Mouse (Mus musculus) right cerebral cortex, adult 18-20 months (tissue): Measurements from ENCODE around the gene Atp1a4.
A peak's percentile ranks its signal among the peaks of the same experiment; 100 is the strongest.

Experiments used
- DNase-seq: peaks from one replicate; pipeline ENCODE4 v3.0.0; 2022; ENCODE audit warnings: mixed read lengths

Gene Atp1a4

DNA sequence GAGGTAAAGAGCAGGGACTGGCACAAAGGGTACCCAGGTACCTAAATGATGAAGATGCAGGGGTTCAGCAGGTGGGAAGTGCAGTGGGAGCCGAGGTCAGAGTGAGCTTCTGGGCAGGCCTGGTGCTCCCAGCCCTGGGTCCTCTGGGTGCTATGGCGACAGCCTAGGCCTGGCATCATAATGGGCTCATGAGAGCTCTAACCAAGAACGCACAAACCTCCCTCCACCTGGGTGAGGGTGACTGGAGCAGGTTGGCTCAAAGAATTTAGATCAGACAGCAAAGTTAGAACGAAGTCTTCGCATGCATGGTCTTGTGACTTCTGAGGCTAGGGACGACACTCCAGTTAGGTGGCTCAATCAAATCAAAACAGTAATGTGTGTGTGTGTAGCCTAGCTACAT, at the start of gene Atp1a4:
TSS of gene Atp1a4 (minus strand) at position 101 of the 400 bp plus-strand sequence.
- DNase-seq = no peak

DNA sequence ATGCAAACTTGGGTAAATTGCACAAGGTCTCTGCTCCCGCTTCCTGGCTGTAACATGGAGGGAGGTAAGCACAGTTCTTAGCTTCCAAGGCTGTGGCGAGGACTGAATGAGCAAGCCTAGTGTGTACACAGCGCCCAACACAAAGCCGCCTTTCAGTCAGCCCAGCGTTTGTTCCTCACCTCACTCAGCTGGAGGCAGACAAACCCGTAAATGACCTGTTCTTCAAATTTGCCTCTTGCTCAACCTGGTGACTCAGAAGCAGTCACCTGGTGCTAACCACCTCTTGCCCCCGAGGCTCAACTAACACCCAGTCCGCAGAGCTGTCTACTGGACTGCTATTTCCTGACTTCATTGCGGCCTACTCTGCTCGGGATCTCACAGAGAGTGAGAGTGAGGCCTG, 49.7 kb upstream of the Atp1a4 start:
- DNase-seq = no peak

DNA sequence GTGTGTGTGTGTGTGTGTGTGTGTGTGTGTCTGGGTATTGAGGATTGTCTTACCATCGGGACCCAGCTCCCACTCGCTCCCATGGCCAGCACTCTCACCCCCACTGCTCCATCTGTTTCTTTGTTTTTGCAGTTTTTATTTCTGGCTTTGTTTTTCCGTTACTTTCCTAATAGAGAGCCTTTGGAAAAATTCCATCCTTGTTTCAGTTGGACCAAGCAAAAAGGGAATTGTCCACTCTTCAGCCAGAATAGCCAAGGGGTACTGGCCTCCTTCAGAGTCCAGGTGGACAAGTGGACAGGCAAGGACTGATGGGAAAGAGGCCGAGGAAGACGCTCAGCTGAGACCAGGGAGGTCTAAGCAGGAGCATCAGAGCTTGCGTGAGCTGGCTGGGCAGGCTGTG, 48.7 kb upstream of the Atp1a4 start:
- DNase-seq = no peak

DNA sequence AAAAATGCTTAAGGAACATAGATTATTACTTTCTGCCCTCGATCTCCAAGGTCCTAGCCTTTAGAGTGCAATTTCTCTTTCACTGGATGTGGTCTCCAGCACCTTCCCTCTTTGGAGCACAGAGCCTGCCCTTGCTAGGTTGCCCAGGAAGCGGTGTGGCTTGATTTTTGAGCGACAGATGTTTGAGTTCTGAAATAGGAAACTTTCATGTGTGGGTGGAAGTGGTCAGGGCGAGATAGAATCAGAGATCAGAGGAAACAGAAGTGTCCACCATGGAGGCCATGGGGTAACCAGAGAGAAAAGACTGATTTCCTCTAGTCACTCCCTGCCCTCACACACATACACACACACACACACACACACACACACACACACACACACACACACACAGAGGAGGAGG, 48.0 kb upstream of the Atp1a4 start:
- DNase-seq = no peak

DNA sequence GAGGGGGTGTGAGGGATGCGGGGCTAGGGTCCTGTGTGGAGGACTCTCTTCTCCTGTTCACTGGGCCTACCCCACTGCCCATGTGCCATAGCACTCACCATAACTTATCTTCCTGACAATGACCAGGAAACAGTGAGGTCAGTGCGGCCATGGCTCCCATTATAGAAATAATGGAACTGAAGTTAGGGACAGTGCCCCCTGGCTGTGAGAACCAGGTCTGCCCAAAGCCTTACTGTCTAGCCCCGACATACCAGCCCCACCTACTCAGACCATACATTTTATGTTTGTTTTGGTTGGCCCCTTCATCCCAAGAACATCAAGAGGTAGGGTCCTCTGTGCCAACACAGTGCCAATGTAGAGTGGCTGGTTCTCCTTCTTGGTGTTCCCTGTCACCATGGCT, 47.4 kb upstream of the Atp1a4 start:
- no peak for DNase-seq

DNA sequence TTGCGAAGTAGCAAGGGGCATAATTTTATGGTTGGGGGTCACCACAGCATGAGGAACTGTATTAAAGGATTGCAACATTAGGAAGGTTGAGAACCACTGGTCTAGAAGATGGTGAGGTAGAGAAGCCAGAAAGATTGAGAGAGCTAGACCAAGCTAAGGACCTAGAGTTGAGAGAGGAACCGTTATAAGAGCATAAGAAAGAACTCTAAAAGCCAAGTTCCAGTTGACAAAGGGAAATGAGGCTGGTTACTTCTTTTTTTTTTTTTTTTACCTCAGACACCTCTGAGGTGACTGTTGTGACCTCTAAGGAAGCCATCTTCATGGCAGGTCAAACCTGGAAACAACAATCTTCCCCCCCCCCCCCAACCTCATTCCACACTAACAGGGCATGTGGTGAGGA, 46.9 kb upstream of the Atp1a4 start:
- no peak for DNase-seq

DNA sequence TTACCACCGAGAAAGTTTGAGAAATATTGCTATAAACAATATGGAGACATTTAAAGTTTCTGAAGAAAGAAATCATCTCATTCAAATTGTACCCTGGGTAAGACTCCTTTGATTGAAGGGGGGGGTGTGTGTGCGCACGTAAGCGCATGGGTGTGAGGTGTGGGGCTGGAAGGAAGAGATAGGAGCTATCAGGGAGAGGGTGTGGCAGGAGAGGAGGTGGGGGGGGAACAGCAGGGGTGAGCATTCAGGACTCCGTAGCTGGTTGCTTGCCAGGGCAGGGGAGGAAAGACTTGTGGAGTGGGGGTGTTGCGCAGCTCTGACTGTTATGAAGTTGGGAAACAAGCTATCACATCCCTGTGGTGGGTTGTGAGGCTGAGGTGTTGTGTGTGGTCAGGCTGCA, 46.2 kb upstream of the Atp1a4 start:
- DNase-seq = no peak

DNA sequence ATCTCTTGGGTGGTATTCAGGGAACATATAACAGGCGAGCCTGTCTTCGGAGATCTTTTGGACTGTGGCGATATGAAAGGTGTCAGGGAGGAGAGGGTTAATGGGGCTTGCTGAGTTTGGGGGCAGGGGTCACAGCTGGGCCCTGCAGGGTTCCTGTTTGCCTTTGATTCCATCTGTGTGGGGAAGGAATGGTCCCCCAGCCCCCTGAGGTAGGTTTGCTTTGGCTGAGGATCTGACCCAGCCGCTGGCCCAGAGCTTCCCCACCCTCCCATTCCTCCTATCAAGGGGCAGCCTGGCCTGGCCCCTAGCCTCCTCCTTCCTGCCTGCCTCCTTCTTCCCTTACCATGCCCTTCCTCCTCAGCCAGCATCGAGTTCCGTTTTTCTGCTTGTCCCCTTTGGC, 44.6 kb upstream of the Atp1a4 start:
- no peak for DNase-seq

DNA sequence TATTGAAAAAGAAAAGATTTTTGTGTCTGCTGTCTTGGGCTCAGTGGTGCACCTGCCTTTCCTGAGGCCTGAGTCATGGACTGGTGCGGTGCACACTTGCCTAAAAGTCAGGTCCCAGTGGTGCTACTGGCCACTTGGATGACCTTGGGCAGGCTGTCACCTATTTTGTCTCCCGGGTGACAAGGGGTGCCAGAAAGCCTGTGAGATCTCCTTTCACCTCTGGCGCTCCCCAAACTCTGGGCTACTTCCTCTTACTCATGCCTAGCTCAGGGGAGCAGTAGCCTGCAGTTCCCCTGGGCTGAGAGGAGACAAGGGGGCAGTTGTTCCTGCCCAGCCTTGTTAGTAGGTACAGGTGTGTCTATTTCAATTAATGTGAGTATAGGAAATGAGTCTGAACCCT, 44.1 kb upstream of the Atp1a4 start:
- DNase-seq = no peak

DNA sequence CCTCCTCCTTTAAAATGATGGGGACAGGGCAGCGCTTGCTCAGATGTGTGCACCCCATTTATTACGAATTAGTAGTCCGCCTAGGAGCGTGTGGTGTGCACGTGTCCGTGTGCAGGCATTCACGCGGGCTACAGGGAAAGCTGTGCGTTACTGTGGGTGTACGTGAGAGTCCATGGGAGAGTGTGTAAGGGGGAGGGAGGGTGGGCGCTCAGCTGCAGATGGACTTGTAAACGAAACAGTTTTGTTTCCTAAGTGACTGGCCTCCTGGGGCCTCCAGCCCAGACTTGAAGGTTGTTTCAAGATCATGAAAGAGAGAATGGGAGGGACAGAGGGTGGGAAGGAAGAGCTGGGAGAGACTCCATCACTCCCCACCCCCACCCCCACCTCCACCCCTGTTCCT, 43.0 kb upstream of the Atp1a4 start:
- DNase-seq = no peak

DNA sequence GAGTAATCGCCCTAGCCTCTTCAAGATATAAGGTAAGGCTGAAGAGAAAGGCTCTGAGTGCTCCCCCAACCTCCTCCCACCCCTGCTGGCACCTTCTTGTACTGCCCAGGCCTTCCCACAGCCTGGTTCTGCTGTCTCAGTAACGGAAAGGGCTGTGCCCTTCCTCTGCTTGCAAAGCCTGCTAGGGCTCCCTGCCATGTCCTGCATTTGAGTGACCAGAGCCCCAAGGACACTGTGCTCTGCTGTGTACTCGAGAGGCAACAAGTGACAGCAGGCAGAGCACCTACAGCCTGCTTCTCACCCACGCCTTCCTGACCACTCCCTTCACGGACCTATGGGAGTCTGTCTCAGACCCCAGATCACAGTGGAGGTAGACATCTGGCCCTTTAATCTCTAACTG, 42.0 kb upstream of the Atp1a4 start:
- no peak for DNase-seq

DNA sequence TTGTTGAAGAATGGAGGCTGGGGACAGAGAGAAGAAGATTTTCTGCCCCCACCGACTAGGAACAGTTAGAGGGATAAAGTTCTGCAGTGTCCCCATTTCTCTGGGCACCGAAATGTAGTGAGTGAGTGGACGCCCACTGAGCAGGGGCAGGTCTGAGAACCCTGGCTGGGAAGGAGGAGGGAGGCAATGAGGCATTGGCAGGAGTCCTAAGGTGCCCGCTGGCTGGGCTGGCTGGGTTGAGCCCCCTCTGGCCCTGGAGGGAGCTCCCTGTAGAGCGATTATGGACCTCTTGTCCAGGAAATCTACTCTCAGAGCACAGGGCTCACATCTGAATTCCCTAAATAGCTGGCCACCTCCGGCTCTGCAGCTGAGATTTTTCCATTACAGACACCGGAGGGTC, 41.3 kb upstream of the Atp1a4 start:
- no peak for DNase-seq

DNA sequence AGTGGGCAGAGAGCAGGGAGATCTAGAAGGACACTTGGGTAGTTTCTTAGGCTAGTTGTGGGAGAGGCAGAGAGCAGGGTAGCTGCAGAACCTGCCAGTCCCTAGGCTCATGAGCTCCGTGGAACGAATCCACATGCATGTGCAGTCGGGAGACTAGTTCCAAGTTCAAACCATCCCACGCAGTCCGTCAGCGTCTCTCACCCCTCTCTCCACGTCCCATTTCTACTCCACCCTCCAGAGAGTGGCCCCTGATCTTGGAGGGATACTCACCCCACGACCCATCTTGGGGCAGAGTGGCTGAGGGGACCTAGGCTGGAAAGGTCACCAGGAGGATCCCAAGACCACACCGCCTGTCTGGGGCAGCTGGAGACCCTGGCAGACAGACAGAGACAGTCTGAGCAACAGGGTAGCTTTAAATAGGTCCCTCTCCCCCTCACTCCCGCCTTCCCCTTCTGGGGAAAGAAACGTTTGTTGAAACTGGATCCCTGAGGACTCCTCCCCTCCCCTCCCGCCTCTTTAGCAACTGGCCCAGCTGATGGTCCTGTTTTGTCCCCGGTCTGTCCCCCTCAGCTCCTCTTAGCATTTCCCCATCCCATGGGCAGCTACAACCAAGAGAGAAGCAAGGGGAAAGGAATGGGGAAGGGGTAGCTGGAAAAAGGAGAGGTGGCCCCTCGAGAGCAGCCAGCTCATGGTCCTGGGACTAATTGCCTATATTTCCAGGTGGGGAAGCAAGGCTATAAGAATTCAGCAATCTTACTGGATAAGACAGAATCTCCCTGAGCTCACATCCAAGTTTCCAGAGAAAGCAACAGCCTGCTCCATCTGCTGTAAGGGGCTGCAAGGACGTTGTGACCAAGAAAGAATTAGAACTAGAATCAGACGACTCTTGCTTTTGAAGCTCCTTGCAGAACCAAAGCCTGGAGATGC, 39.7 kb upstream of the Atp1a4 start, which contains the start of gene Atp1a2:
TSS of gene Atp1a2 (minus strand) at position 454 of the 927 bp plus-strand sequence.
- peak; percentile 73 for DNase-seq

DNA sequence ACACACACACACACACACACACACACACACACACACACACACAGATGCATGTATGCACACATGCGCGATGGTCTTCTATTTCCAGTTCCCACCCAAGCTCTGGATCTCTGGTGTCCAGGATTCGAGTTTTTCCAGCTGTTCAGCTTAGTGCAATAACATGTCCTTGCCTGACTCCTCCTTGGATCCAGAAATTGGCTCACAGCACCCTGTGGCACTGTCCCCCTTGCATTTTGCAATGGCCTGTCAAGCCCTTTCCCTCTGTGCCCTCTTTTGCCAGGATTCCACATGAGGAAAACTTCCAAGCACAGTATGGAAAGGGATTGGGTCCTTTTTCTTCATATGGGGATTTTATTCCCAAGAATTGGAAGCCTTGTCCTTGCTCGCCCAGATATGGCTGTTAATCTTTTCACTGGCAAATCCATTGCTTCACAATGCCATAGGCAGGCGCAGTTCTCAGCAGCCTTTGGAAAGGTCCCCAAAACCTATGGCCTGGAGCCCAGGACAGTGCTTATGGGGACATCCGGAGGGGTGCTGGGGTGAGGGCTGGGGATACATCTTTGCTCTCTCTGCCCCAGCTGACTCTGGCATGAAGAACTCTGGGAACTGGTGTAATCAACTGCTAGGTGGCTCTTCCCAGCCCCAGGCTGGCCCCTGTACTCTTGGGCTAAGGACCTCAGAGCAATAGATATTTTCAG, 38.7 kb upstream of the Atp1a4 start:
- no peak for DNase-seq

DNA sequence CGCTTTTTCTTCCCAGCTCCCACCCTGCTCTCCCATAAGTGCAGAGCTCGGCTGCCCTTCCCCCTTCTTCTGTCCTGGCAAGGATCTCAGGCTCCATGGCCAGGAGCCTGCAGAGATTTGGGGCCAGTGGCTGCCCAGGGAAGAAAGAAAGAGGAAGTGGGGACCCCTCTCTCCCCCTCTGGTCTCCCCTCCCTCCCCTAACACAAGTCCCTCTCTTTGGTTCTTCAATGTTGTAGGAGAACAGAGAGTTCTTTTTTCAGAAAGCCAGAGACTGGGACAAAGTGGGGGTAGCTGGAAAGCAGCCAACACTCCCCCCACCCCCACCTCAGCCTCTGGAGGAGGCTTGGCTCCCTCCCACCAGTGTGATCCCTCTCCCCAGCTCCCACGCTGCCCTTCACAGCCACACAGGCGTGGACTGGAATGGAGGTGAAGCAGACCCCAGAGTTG, 37.6 kb upstream of the Atp1a4 start:
- no peak for DNase-seq

DNA sequence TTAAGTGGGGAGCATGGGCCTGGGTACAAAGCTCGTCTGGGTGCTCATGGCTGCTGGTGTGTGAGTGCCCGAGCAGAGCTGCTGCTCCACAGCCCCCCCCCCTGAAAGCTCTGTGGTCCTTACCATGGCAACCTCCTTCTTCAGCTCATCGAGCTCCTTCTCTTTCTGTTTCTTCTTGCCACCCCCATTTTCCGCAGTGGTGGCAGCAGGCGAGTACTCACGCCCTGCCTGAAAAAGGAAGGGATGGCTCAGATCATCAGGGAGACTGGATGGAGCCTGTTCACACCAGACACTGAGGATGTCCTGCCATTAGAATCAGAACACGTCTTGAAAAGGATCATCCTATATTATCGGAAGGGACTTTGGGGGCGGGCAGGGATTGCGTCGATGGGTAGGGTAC, 35.2 kb upstream of the Atp1a4 start:
- DNase-seq = no peak

DNA sequence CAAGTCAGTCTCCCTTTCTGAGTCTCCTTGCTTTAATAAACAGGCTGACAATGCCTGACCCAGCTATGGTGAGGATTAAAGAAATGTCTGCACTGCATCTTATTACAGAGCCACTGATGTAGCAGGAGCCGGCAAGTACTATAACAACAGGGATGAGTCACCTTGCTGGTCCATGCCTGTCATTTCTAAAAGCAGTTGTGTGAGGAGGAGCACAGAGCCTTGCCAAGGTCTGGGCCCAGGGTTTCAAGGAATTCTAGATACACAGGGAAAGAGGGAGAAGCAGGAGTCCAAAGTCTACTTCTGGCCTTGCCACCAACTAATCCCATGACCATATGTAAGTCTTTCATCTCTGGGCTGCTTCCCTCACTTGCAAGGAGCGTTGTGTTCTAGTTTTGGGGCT, 34.7 kb upstream of the Atp1a4 start:
- DNase-seq = peak; percentile 68

DNA sequence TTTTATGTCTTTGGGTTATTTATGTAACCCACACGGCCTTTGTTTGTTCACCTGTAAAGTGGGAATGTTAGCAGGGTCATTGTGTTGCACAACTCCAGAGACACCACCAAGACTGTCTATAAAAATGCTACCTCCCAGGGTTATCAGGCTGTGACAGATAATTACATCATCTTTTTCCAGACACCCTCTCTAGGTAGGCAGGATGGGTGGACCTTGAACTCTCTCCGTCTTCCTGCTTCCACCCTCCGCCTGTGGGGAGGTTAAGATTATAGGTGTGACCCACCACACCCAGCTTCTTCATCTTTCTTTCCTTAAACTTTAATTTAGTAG, 31.4 kb upstream of the Atp1a4 start:
- DNase-seq = no peak

DNA sequence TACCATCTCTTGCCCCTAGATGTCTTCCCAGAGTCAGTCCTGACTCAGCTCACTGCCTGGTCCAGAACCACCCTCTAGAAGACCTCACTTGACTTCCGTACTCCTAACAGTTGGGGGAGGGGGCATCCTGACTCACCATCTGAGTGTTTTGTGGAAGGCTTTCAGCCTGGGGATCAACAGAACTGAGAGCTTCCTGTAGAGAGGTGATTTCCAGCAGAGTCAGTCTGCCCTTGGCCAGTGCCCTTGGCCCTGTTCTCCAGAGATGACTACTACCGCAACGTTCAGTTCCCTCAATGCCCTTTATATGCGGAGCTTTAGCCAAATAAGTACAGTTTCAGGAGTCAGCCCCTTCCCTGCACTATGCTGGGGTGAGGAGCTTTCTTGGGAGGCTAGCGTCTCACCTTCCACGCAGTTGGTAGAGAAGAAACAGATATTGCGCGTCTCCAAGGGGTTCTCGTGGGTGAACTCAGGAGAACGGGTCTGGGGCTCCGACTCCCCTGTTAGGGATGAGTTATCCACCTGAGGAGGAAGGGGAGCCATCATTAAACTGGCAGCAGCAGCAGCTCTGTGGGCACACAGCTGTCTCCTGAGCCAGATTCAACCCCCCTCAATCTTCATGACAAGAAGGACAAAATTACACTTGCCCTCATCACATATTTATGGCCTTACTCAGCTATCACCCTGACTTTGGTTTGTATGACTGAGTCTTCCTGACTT, 30.8 kb upstream of the Atp1a4 start:
- no peak for DNase-seq

DNA sequence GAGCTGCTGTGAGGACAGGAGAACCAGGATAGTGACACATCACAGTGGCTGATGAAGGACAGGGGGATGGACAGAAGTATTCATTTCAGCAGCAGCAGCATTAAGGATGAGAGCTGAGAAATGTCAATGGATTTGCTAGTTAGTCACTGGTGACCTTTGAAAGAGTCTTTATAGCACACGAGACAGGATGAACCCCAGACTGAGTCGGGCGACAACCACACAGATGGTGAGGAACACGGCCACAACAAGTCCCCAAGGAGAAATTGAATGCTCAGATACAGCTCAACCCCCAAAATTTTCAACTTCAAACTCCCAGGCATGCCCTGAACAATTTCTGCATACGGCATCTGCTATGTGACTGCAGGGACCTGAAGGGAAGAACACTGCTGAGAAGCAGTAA, 28.5 kb upstream of the Atp1a4 start:
- no peak for DNase-seq

DNA sequence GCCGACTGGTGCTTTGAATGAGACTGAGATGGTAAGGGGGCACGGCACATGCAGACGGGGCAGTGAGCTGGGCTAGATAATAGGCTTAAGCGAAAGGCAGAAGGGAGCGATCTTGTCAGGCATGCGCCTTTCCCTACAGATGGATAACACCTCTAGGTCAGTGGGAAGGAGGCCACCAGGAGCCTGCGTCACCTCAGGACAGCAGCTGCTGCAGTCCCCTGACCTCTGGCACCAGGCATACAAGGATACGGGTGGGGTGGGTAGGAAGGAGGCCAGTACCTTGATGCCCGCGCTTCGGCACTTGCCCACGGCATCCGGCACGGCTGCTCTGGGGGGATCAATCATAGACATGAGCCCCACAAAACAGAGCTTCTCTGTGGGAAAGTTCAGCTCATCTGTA, 26.0 kb upstream of the Atp1a4 start:
- DNase-seq = no peak

DNA sequence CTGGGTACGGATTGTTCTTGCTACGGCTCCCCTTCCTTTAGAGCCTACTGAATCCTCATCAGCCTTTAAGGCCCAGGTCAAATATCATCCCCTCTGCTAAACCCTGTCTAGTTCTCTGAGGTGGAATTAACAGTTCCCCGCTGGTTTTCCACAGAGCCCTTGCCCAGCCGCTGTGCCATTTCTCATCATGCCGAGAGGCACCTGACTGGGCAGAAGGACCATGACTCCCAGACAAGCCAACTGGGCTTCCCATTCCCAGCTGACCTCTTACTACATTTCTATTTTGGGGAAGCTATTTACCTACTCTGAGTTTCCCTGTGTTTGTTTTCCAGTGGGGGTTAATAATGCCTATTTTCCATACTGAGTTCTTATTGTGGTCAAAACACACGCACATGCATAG, 24.9 kb upstream of the Atp1a4 start:
- no peak for DNase-seq

DNA sequence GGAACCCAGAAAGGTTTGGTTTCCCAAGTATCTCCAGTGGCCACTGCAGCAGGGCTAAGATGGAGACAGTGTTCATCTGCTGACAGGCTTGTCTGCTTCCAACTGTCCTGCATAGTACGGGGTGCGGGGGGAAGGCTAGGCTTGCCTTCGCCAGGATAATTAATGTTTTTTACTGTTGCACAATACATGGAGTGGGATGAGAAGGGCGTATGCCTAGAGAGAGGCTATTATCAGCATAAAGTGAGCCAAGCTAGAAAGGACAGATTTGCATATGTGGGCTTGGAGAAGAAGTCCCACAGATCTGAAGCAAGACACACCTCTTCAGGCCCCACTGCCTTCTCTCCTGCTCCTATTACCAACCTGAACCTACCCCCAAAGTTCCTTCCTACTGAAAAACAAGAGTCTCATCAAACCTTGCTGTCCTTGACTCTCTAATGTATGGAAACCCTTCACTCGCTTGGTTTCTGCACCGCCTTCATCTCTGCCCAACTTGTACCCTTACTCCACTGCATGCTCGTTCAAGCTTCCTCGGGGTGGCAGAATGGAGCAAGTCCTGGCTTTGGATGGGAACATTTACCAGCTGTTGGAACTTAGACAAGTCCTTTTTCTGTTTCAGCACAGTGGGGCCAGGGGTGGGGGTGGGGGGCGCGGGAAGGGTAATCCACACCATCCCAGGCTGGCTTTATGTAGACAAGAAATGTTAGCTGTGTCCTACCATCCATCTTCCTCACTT, 23.5 kb upstream of the Atp1a4 start:
- DNase-seq = peak; percentile 52
